Mouse (Mus musculus) left cerebral cortex, postnatal 4 days (tissue): ENCODE measurements around the gene Nkx2-5. TPM values are rescaled to one million over a fixed set of nuclear protein-coding genes. Genes with fewer than 3 reads are reported as not detected.

Experiments
- DNase-seq: peaks from one replicate; pipeline ENCODE4 v3.0.0-alpha.2; 2022
- intact Hi-C: fragments of 180-260 bp; cut with DNase I; formaldehyde crosslinking; loops from one replicate; pipeline ENCODE4 v1.15.1; 2025
- total RNA-seq, 2 experiments: library from RNA; stranded (reverse); gene quantifications; 2 replicates each; pipeline ENCODE4 v1.2.3; 2021

Nkx2-5 gene
- total RNA-seq, 2 experiments from 2014 or later, result not detected

DNA sequence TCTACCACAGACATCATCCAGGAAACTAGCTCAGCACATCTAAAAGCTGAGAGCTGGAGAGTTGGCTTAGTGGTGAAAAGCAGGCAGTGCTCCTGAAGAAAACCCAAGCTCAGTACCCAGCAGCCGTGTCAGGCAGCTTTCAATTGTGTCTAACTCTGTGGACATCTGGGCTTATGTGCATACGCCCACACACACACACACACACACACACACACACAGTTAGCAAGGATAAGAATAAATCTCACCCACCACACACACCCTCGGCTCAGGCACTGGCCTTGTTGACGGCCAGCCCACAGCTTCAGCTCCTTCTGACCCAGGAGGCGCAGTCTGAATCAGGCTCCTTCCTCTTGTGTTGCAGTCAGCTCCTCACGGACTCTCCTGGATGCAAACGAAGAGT, 53.2 kb downstream of the Nkx2-5 start:
- no peak for DNase-seq

DNA sequence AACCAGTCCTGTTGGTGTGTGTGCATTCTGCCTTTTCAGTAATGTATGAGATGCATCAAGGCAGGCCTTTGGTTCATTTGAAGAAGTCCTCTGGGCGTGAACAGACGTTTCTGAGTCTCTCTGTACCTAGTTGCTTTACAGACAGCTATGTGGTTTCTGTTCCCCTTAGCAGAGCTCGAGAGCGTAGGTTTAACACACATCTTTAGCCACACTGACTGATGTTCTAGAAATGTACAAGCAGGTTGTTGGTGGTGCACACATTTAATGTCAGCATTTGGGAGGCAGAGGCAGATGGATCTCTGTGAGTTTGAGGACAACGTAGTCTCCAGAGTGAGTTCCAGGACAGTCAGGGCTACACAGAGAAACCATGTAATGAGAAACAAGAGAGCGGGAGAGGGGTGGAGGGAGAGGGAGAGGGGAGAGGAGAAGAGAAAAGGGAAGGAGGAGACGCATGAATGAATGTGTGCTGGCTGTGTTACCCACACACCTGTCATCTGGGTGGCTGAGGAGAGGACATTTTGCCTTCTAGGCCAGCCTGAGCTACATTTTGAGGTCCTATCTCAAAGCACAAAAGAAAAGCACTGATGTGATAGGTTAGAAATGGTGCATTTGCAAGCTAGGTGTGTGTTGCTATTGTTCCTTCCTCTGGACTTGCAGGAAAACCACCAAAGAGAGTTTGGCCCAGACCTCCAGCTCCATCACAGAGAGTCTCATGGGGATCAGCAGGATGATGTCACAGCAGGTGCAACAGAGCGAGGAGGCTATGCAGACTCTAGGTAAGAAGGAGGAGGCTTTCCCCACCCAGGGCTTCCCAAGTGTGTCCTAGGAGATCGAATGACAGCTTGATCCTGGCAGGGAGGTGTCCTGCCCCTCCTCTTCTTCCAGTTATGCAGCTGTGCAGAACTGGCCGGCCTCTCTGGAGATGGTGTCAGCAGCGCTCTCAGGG, 54.3 kb downstream of the Nkx2-5 start:
- intact Hi-C loops, result loop anchor here (5.0 kb wide), 1 partner anchor 97 kb away; no protein-coding TSS in a partner anchor
- DNase-seq, result no peak

More for the DNA sequence above, 53.2 kb downstream of the Nkx2-5 start:
- intact Hi-C loops, result loop anchor here (5.0 kb wide), 1 partner anchor 96 kb away; no protein-coding TSS in a partner anchor

DNA sequence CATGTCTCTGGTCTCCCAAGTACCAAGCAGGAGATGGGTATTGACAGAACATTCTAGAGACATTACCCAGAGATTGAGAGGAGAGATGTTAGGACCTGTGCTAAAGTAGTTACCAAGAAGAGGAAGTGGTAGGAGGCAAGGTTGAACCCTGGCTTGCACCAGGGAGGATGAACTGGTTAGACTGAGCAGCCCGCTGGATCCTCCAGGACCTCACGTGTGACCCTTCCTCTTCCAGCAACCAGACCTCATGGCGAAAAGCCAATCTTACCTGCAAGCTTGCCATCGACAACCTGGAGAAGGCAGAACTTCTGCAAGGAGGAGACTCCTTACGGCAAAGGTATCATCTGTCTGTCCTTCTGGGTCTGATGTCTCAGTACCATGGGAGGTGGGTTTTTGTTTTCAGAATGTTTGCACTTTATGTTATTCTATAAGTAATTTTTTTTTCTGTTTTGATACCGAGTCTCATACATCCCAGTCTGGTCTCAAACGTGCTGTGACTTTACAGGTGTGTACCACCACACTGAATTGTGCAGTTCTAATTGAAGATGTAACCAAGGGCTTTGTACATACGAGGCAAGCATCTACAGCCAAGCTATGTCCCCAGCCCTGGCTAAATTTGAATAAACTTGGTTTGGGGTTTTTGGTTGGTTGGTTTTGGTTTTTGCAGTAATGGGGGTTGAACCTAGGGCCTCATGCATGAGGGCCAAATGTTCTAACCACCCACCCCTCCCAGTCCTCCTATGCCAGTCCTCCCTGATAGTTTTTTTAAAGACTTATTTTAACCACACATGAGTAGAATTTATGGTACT, 55.1 kb downstream of the Nkx2-5 start:
- DNase-seq, result no peak
- intact Hi-C loops, result loop anchor here (5.0 kb wide), 1 partner anchor 98 kb away; no protein-coding TSS in a partner anchor

DNA sequence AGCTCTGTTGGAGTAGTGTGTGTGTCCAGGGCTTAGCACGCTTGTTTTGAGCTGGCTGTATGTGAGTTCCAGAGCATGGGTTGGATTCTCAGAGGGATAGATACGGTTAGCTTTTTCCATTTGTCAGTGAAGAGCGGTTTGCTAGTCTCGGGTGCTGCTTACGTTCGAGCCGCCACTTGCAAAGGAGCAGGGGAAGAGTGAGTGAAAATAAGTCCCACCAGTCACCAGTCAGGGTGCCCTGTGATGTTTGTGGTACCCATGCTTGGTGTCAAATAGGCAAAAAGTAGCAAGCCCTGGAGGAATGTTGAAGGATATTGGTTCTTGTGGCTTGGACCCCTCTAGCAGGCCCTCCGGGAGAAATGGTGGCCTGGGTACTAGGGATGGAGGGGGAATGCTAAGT, 55.8 kb downstream of the Nkx2-5 start:
- intact Hi-C loops, result no loop called here
- DNase-seq, result no peak

Other genes starting within 250 kb of the Nkx2-5 start
- gene Atp6v0e, start 181.8 kb downstream of the Nkx2-5 start, total RNA-seq, result 10 to 100 TPM; 29.4 to 31.3 TPM
- 10 to 100 TPM; 25.8 to 26.5 TPM for gene Crebrf, start 129.4 kb downstream of the Nkx2-5 start, total RNA-seq
- gene Bnip1, start 63.9 kb downstream of the Nkx2-5 start, total RNA-seq, result 10 to 100 TPM; 39.1 to 42.9 TPM
- 1 to 10 TPM; 4.8 to 6.0 TPM for gene Kifc5b, start 72.1 kb upstream of the Nkx2-5 start, total RNA-seq
- 10 to 100 TPM; 30.5 to 33.6 TPM for gene Phf1, start 88.0 kb upstream of the Nkx2-5 start, total RNA-seq
- gene Cuta, start 94.6 kb upstream of the Nkx2-5 start, total RNA-seq, result 10 to 100 TPM; 78.8 TPM
- gene Syngap1, start 96.2 kb upstream of the Nkx2-5 start, total RNA-seq, result 100 to 1,000 TPM; 350 to 366 TPM
- 10 to 100 TPM; 17.0 to 18.1 TPM for gene Zbtb9, start 128.2 kb upstream of the Nkx2-5 start, total RNA-seq
- gene Bak1, start 184.0 kb upstream of the Nkx2-5 start, total RNA-seq, result 10 to 100 TPM; 30.0 to 33.9 TPM
- 1 to 10 TPM; 2.2 to 2.8 TPM for gene Itpr3, start 212.3 kb upstream of the Nkx2-5 start, total RNA-seq